21 mouse cellular contexts compared by ENCODE assay signal in genomic region chr1:89313064-89313463, GRCm38 (mm10).
A peak's percentile ranks its signal among the peaks of the same experiment; 100 is the strongest.
DNase-seq lines count a peak whose midpoint lies in the region.
"Had no signal": no experiment of that assay in that cellular context is flagged by ENCODE, and none has a peak within 500 bp of the region (broad histone marks: within the 10 kb centered on the region; RNA-seq: fewer than 3 reads in every experiment).

No protein-coding gene starts in this region.

- H3K27ac ChIP-seq in embryonic facial prominence, embryonic 10.5 days (replicated peaks): no peak overlapping the region
- H3K27ac ChIP-seq: embryonic facial prominence, embryonic 12.5 days; forebrain, embryonic 12.5 days; hindbrain, embryonic 15.5 days; intestine, embryonic 15.5 days; limb, embryonic 12.5 days; midbrain, embryonic 10.5 days had no signal

- intact Hi-C loops in left cerebral cortex, postnatal 14 days (cut with DNase I): no loop called here

- H3K4me1 ChIP-seq in embryonic facial prominence, embryonic 10.5 days: no peaks in the 10 kb centered on the region; the same call in 1 of the 2 replicates
- H3K4me1 ChIP-seq: embryonic facial prominence, embryonic 12.5 days had no signal

- no peaks in the 10 kb centered on the region for H3K27me3 ChIP-seq in embryonic facial prominence, embryonic 10.5 days (replicated peaks; ENCODE audit: low read depth, poor library complexity, severe bottlenecking)
- H3K27me3 ChIP-seq: embryonic facial prominence, embryonic 12.5 days; forebrain, embryonic 12.5 days; hindbrain, embryonic 15.5 days; intestine, embryonic 15.5 days; limb, embryonic 12.5 days had no signal

- H3K4me3 ChIP-seq in embryonic facial prominence, embryonic 10.5 days: no peak overlapping the region
- H3K4me3 ChIP-seq: embryonic facial prominence, embryonic 12.5 days; forebrain, embryonic 12.5 days; hindbrain, embryonic 15.5 days; intestine, embryonic 15.5 days; limb, embryonic 12.5 days; midbrain, embryonic 10.5 days; myocyte had no signal

- 84% methylated on average over 7 of the region's 7 CpGs for WGBS in embryonic facial prominence, embryonic 10.5 days

- peak; percentile 9 to 26 for DNase-seq in frontal cortex, postnatal 36 days (ENCODE audit: low spot score in 2 of 2)
- no peak for DNase-seq in frontal cortex, postnatal 10 days (ENCODE audit: low spot score in 2 of 2)
- peak; percentile 21 to 42 for DNase-seq in left cerebral cortex, postnatal 14 days (ENCODE audit: low spot score in 2 of 2)
- no peak for DNase-seq in left cerebral cortex, adult 8-10 months (ENCODE audit: low spot score in 2 of 2)
- DNase-seq in adipocyte (ENCODE audit: low spot score): peak; percentile 2
- peak; percentile 54 for DNase-seq in kidney, postnatal 10 days
- DNase-seq in lung, postnatal 14 days: no peak
- DNase-seq in embryonic facial prominence, embryonic 10.5 days (ENCODE audit: low spot score): no peak
- DNase-seq: cerebellum, adult 11-12 months; cerebellum, postnatal 10 days; gastrocnemius, postnatal 14 days; liver, postnatal 0 days; spleen, adult 18-20 months; thymus, postnatal 25 days had no signal

- H3K36me3 ChIP-seq in embryonic facial prominence, embryonic 10.5 days (replicated peaks): no peaks in the 10 kb centered on the region
- H3K36me3 ChIP-seq: embryonic facial prominence, embryonic 12.5 days; forebrain, embryonic 12.5 days; hindbrain, embryonic 15.5 days; intestine, embryonic 15.5 days; limb, embryonic 12.5 days; midbrain, embryonic 10.5 days had no signal

- H3K9me3 ChIP-seq in embryonic facial prominence, embryonic 10.5 days: no peaks in the 10 kb centered on the region
- H3K9me3 ChIP-seq: embryonic facial prominence, embryonic 12.5 days; forebrain, embryonic 12.5 days; hindbrain, embryonic 15.5 days; intestine, embryonic 15.5 days; limb, embryonic 12.5 days; midbrain, embryonic 10.5 days had no signal

Comparison
In these comparisons a context has a peak if more than half of its experiments do, and no peak if none do; other contexts are left out.
1. DNase-seq: peak in frontal cortex, postnatal 36 days (2 of 2), left cerebral cortex, postnatal 14 days (2 of 2), adipocyte (single experiment) and kidney, postnatal 10 days (single experiment); none in frontal cortex, postnatal 10 days (0 of 2), left cerebral cortex, adult 8-10 months (0 of 2), lung, postnatal 14 days (single experiment) and embryonic facial prominence, embryonic 10.5 days (single experiment).